Mouse (Mus musculus) bone marrow macrophage, adult 2 months (primary cell): ENCODE measurements at regions not wholly inside any gene's neighbourhood (a gene's known extent, or its start where the extent isn't known, plus 50 kb on each side); places are given as distances from the start of the nearest gene placed in this dataset.

ENCODE experiments used
- H3K27ac ChIP-seq: 2 replicates; pipeline ENCODE4 v1.5.1; 2012; ENCODE audit warnings: low read depth, low read length; ENCODE audit not compliant: insufficient read depth
- H3K4me1 ChIP-seq: 2 replicates; pipeline ENCODE4 v1.6.1; 2012; ENCODE audit warnings: low read length; ENCODE audit not compliant: control insufficient read depth, insufficient read depth
- H3K4me3 ChIP-seq: 2 replicates; pipeline ENCODE4 v1.5.1; 2012; ENCODE audit warnings: mild to moderate bottlenecking, low read length, moderate library complexity; ENCODE audit not compliant: insufficient read depth
- CTCF ChIP-seq: IDR thresholded peaks from 2 replicates; pipeline ENCODE4 v1.5.1; 2012; ENCODE audit warnings: low read depth, mild to moderate bottlenecking, low read length, moderate library complexity
- POLR2A ChIP-seq: IDR thresholded peaks from 2 replicates; pipeline ENCODE4 v1.6.1; 2012; ENCODE audit warnings: mild to moderate bottlenecking, low read depth, low read length, borderline replicate concordance

DNA sequence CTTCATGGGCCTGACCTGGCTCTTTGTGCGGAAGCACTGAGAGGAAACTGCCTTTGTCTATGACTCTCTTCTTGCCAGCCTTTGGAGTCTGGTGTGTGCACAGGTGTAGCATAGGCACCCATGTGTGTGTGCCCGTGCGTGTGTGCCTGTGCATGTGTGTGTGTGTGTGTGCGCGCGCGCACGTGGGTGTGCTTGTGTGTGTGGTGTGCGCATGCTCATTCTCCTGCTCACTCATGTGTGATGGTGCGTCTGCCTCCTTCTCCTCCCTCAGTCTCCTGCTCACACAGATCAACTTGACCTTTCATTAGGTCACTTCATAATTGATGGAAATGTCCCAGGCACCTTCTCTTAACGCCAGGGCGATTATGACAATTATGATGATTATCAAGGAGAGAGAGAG, 66.7 kb upstream of the Zc3h12a start:
- Histone ChIP-seq H3K4me3 (no peak overlapping the region), H3K4me1 (no peaks in the 10 kb centered on the region), H3K27ac (no peak overlapping the region)
- TF ChIP-seq CTCF, result no peak

DNA sequence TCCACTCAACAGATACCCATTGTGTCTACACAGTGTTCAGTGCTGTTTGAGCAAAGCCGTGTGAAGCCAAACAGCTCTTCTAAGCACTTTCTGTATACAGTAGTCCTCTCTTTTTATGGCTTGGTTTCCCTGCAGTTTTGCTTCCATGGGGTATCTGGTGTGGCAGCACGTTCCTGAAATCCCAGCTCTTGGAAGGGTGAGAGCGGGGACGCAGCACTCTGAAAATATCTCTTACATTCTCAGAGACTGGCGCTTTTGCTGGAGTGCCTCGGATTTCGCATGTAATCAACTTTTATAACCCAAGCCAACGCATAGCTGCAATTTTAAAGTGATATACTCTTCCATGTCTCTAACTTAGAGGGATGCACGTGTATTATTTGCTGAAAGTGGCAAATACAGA, 64.0 kb upstream of the Zc3h12a start:
- TF ChIP-seq CTCF (no peak), POLR2A (no peak)
- H3K4me3 ChIP-seq, result no peak overlapping the region
- H3K4me1 ChIP-seq, result no peaks in the 10 kb centered on the region
- no peak overlapping the region for H3K27ac ChIP-seq

DNA sequence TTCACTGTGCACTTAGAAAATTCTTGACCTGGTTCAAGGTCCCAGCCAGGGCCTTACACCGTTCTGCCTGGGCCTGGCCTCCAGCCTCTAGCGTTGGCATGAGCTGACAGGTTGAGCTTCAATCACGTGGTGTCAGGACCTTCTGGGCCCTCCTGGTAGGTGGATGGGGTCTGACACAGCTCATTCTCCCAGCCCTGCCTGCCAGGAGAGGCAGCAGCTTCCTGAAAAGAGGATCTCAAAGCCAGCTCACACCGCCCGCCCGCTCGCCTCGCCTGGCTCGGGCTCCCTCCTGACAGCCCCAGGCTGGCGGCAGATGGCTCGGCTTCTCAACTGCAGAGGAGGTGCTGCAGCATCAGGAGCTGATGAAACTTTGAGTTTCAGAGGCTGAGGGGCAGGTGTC, 63.4 kb upstream of the Zc3h12a start:
- TF ChIP-seq POLR2A, result no peak
- TF ChIP-seq CTCF, result no peak
- Histone ChIP-seq H3K27ac (no peak overlapping the region), H3K4me3 (no peak overlapping the region), H3K4me1 (no peaks in the 10 kb centered on the region)

DNA sequence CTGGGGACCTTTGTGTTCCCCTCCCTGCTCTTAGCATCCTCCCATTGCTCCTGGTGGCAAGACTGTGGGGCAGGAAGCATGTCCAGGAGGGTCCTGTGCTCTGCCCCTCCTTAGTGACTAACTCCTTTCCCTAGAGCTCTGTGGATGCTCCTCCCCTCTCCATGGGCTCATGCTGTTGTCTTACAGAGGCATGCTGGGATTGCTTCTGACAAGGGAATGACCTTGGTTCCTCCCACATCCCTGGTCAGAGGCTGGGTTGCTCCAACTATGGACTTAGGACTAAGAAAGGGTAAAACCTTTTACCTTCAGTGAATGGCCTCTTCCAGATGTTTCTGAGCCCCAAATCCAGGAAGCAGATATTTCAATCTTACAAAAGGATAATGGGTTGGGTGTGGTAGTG, 62.3 kb upstream of the Zc3h12a start:
- TF ChIP-seq POLR2A (no peak), CTCF (no peak)
- no peak overlapping the region for H3K27ac ChIP-seq
- no peaks in the 10 kb centered on the region for H3K4me1 ChIP-seq
- H3K4me3 ChIP-seq, result no peak overlapping the region

DNA sequence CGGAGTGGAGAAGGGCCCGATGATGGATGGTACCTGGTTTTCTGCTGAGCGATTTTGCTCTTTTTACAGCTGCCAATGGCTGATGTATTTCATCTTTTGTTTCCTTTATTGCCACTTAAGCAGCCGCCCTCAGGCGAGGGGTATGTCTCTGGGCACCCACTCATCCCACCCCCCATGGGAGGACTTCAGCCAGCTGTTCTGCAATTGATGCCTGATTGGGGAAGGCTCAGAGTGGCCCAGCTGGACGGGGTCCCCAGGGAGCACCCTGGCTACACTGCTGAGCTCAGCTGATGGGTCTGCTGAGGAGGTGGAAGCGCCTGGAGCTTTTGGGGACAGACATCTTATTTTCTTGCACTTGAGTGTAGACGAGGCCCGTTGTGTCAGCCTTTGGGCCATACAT, 58.6 kb upstream of the Zc3h12a start:
- no peak for TF ChIP-seq CTCF

DNA sequence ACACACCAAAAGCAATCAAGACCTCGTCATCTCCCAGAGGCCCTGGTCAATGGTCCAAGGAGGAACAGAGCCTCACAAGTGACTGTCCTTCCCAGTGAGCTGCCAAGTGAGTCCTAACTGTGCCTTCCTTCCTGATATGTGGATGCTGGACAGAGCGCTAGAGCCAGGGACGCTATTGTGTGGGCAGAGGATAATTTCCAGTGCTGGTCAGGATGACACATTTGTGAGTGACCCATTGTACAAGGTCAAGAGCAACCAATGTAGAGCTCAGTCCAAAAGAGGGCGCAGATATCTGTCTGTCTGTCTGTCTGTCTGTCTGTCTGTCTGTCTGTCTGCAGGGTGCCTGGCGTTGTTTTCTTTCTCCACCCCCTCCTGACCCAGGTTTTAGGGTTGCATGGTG, 57.4 kb upstream of the Zc3h12a start:
- Histone ChIP-seq H3K27ac (no peak overlapping the region), H3K4me1 (no peaks in the 10 kb centered on the region), H3K4me3 (no peak overlapping the region)
- TF ChIP-seq CTCF, result no peak

More for the DNA sequence above, 58.6 kb upstream of the Zc3h12a start:
- H3K4me1 ChIP-seq, result no peaks in the 10 kb centered on the region
- H3K4me3 ChIP-seq, result no peak overlapping the region
- H3K27ac ChIP-seq, result no peak overlapping the region

DNA sequence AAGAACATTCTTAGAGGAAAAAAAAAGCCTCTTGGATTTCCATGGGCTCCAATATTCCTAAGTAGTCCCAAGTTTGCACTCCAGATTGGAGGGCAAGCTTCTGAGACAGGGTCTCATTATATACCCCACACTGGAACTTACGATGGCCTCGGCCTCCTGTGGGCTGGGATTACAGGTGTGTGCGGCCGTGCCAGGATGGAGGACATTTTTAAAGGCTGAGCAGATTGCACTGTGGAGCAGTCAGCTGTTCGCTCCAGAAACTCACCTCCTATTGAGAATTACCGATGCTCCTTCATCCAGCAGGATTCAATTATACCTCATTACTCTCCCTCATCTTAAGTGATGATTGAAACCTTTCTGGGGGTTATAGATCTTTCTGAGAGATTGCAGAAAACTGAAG, 53.3 kb upstream of the Zc3h12a start:
- Histone ChIP-seq H3K27ac (no peak overlapping the region), H3K4me3 (no peak overlapping the region), H3K4me1 (0 out of 2 replicates have a peak, but pooled peaks cover 2% of the 10 kb centered on the region)
- TF ChIP-seq POLR2A (no peak), CTCF (no peak)

DNA sequence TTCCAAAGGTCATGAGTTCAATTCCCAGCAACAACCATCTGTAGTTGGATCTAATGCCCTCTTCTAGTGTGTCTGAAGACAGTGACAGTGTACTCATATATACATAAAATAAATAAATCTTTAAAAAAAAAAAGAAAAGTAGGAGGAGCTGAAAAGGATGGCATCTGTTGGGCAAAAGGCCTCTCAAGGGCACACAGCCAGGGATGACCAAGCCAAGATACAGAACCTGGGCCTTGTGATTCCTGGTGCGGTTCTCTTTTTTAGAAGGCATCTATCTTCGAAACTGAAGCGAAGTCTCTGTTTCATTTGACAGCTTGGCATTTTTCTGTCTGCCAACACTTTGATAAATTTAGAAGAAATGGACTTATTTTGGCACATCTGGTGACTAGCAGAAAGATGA, 50.9 kb upstream of the Zc3h12a start:
- no peak overlapping the region for H3K4me3 ChIP-seq
- no peak for TF ChIP-seq POLR2A
- TF ChIP-seq CTCF, result no peak

DNA sequence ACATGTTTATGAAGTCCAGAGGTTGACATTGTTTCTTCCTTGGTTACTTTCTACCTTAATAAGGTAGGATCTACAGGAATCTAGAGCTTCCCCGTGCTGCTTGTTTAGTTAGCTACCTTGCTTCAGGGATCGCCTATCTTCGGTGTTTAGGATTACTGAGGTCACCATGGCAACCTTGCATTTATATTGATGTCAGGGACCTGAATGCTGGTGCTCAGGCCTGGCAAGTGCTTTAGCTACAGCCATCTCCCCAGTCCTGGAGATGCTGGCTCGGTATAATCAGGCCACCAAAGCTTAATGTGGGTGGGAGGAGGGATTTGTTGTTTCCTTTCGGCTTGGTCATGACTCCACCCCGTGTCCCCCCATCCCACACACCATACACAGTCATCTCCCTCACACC, 50.0 kb upstream of the Zc3h12a start:
- no peak overlapping the region for H3K4me3 ChIP-seq
- TF ChIP-seq POLR2A, result no peak
- no peak for TF ChIP-seq CTCF
- H3K27ac ChIP-seq, result no peak overlapping the region
- H3K4me1 ChIP-seq, result 0 out of 2 replicates have a peak, but pooled peaks cover 2% of the 10 kb centered on the region

More for the DNA sequence above, 50.9 kb upstream of the Zc3h12a start:
- 0 out of 2 replicates have a peak, but pooled peaks cover 2% of the 10 kb centered on the region for H3K4me1 ChIP-seq
- no peak overlapping the region for H3K27ac ChIP-seq
